Mouse (Mus musculus): ENCODE measurements around the gene Fgf7.

- TF ChIP-seq POLR2A (IDR thresholded peaks at IDR 0.05; ENCODE audit: borderline replicate concordance, low read depth, low read length) (no peak), CTCF (IDR thresholded peaks at IDR 0.05; ENCODE audit: low read depth, low read length) (no peak)
Measured at GRCm38 (mm10) chr2:126079086-126079485, 44.6 kb downstream of the Fgf7 start.

Measured in bone marrow macrophage, adult 2 months (primary cell).